Mouse (Mus musculus) liver, postnatal 0 days (tissue): ENCODE data around the gene Zbtb8a.

ENCODE experiments used
- CTCF ChIP-seq: sonication (generic); IDR thresholded peaks from 2 replicates; pipeline ENCODE4 v1.5.1; 2016; ENCODE audit warnings: antibody characterized with exemption, low read depth
- EP300 ChIP-seq: IDR thresholded peaks from 2 replicates; pipeline ENCODE4 v1.6.1; 2016; ENCODE audit warnings: antibody characterized with exemption, low read depth, mild to moderate bottlenecking

DNA sequence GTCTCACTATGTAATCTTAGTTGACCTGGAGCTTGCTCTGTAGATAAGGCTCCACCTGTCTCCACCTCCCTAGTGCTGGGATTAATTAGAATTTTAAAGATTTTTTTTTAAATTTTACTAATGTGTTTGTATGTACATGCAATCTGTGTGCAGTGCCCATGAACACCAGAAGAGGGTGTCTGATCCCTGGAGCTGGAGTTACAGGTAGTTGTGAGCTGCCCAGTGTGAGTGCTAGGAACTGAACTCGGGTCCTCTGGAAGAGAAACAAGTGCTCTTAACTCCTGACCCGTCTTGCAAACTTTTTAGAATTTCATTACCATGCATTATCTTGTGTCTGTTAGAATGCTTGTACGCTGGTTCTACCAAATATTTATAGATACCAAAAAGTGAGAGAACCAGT lies 6.5 kb downstream of the Zbtb8a start:
- peak; percentile 14; the same call in 1 of the 2 replicates for TF ChIP-seq CTCF
- no peak for TF ChIP-seq EP300
